ENCODE assay signal across 23 mouse cellular contexts in genomic region chr1:64523117-64523516, GRCm38 (mm10). TPM values are rescaled to one million over a fixed set of nuclear protein-coding genes. Genes with fewer than 3 reads are reported as not detected.
DNase-seq lines count a peak whose midpoint lies in the region; ATAC-seq and TF ChIP-seq lines count a peak whose summit lies in the region.
"Had no signal": no experiment of that assay in that cellular context is flagged by ENCODE, and none has a peak within 500 bp of the region (broad histone marks: within the 10 kb centered on the region; RNA-seq: fewer than 3 reads in every experiment).

No protein-coding gene starts in this region.

- no peak overlapping the region for H3K4me3 ChIP-seq in heart, embryonic 13.5 days
- H3K4me3 ChIP-seq in liver, postnatal 0 days (ENCODE audit: low read depth, low read length) = no peak overlapping the region
- H3K4me3 ChIP-seq in liver, embryonic 11.5 days (ENCODE audit: low read depth, low read length) = no peak overlapping the region
- no peak overlapping the region for H3K4me3 ChIP-seq in C2C12 (ENCODE audit: insufficient read depth, poor library complexity, severe bottlenecking)
- no peak overlapping the region for H3K4me3 ChIP-seq in intestine, postnatal 0 days (ENCODE audit: low read depth, low read length)
- H3K4me3 ChIP-seq: embryonic facial prominence, embryonic 12.5 days; hindbrain, embryonic 12.5 days; kidney, embryonic 15.5 days; limb, embryonic 15.5 days; liver, embryonic 15.5 days had no signal

- H3K27me3 ChIP-seq in heart, embryonic 13.5 days (replicated peaks) = no peaks in the 10 kb centered on the region
- no peaks in the 10 kb centered on the region for H3K27me3 ChIP-seq in liver, postnatal 0 days (ENCODE audit: insufficient read depth, low read length)
- no peaks in the 10 kb centered on the region for H3K27me3 ChIP-seq in liver, embryonic 11.5 days (replicated peaks; ENCODE audit: control insufficient read depth, insufficient read depth, low read length)
- no peaks in the 10 kb centered on the region for H3K27me3 ChIP-seq in C2C12 (ENCODE audit: control insufficient read depth, insufficient read depth, insufficient read length)
- H3K27me3 ChIP-seq in intestine, postnatal 0 days (replicated peaks; ENCODE audit: control insufficient read depth, insufficient read depth, low read length) = no peaks in the 10 kb centered on the region
- H3K27me3 ChIP-seq: CH12.LX; embryonic facial prominence, embryonic 12.5 days; hindbrain, embryonic 12.5 days; kidney, embryonic 15.5 days; limb, embryonic 15.5 days; liver, embryonic 15.5 days had no signal

- no peak overlapping the region for H3K4me2 ChIP-seq in heart, embryonic 13.5 days
- no peak overlapping the region for H3K4me2 ChIP-seq in liver, postnatal 0 days (ENCODE audit: low read depth, low read length)
- no peak overlapping the region for H3K4me2 ChIP-seq in liver, embryonic 11.5 days
- H3K4me2 ChIP-seq in intestine, postnatal 0 days (replicated peaks; ENCODE audit: low read depth) = no peak overlapping the region
- H3K4me2 ChIP-seq: embryonic facial prominence, embryonic 12.5 days; hindbrain, embryonic 12.5 days; kidney, embryonic 15.5 days; limb, embryonic 15.5 days; liver, embryonic 15.5 days had no signal

- ATAC-seq in heart, embryonic 13.5 days (ENCODE audit: extremely low read depth, insufficient number of reproducible peaks, low FRiP score, low TSS enrichment) = no peak
- 0 out of 2 replicates have a peak, but pooled peaks have one; percentile 50 for ATAC-seq in liver, postnatal 0 days
- no peak for ATAC-seq in liver, embryonic 11.5 days (replicated peaks; ENCODE audit: low FRiP score)
- peak; percentile 30; the same call in 1 of the 2 replicates for ATAC-seq in granulocyte monocyte progenitor cell, adult 5-6 weeks (replicated peaks; ENCODE audit: poor library complexity, severe bottlenecking)
- no peak for ATAC-seq in intestine, postnatal 0 days
- ATAC-seq: forebrain, postnatal 0 days; Patski had no signal

- no peaks in the 10 kb centered on the region for H3K9me3 ChIP-seq in heart, embryonic 13.5 days
- H3K9me3 ChIP-seq in liver, postnatal 0 days (ENCODE audit: low read length) = no peaks in the 10 kb centered on the region
- H3K9me3 ChIP-seq in liver, embryonic 11.5 days (ENCODE audit: control insufficient read depth, low read length) = no peaks in the 10 kb centered on the region
- no peaks in the 10 kb centered on the region for H3K9me3 ChIP-seq in intestine, postnatal 0 days (ENCODE audit: control insufficient read depth)
- H3K9me3 ChIP-seq: embryonic facial prominence, embryonic 12.5 days; hindbrain, embryonic 12.5 days; kidney, embryonic 15.5 days; limb, embryonic 15.5 days; liver, embryonic 15.5 days had no signal

- peaks cover 37% of the 10 kb centered on the region for H3K4me1 ChIP-seq in heart, embryonic 13.5 days
- H3K4me1 ChIP-seq in liver, postnatal 0 days (ENCODE audit: insufficient read depth) = peaks cover 9% of the 10 kb centered on the region; the same call in 1 of the 2 replicates
- H3K4me1 ChIP-seq in liver, embryonic 11.5 days (replicated peaks; ENCODE audit: control insufficient read depth, insufficient read depth, low read length) = no peaks in the 10 kb centered on the region; the same call in 1 of the 2 replicates
- no peaks in the 10 kb centered on the region for H3K4me1 ChIP-seq in intestine, postnatal 0 days (replicated peaks; ENCODE audit: control insufficient read depth, insufficient read depth, low read length)
- H3K4me1 ChIP-seq: embryonic facial prominence, embryonic 12.5 days; hindbrain, embryonic 12.5 days; kidney, embryonic 15.5 days; liver, embryonic 15.5 days had no signal

- H3K27ac ChIP-seq in heart, embryonic 13.5 days (replicated peaks) = peak overlapping the region; percentile 61
- H3K27ac ChIP-seq in liver, postnatal 0 days (ENCODE audit: low read depth) = no peak overlapping the region
- no peak overlapping the region for H3K27ac ChIP-seq in liver, embryonic 11.5 days (ENCODE audit: low read depth, low read length)
- no peak overlapping the region for H3K27ac ChIP-seq in intestine, postnatal 0 days (ENCODE audit: low read depth, low read length)
- H3K27ac ChIP-seq: embryonic facial prominence, embryonic 12.5 days; hindbrain, embryonic 12.5 days; kidney, embryonic 15.5 days; limb, embryonic 15.5 days; liver, embryonic 15.5 days; stomach, postnatal 0 days had no signal

- intact Hi-C loops in heart, postnatal 25 days (cut with DNase I) = no loop called here

- DNase-seq in heart, postnatal 25 days (ENCODE audit: low spot score) = no peak
- DNase-seq in liver, postnatal 0 days = no peak
- no peak for DNase-seq in liver, embryonic 11.5 days (ENCODE audit: low spot score)
- DNase-seq: adrenal gland, adult 2 months; cerebellum, adult 11-12 months; cerebellum, postnatal 10 days; forebrain, postnatal 0 days; kidney, adult 11 months; kidney, postnatal 36 days; left cerebral cortex, postnatal 4 days; lung, postnatal 4 days had no signal

- no peaks in the 10 kb centered on the region for H3K79me2 ChIP-seq in C2C12 (ENCODE audit: control insufficient read depth, insufficient read depth)

- 79% methylated on average over 1 of the region's 1 CpGs for WGBS in heart, embryonic 13.5 days
- WGBS in liver, postnatal 0 days (ENCODE audit: insufficient replicate concordance) = 20% methylated on average over 1 of the region's 1 CpGs
- WGBS in liver, embryonic 11.5 days = 71% methylated on average over 1 of the region's 1 CpGs
- 42% methylated on average over 1 of the region's 1 CpGs for WGBS in intestine, postnatal 0 days

- no peak for TF ChIP-seq CTCF in liver, postnatal 0 days (IDR thresholded peaks at IDR 0.05; ENCODE audit: low read depth)
- TF ChIP-seq CTCF in C2C12 (IDR thresholded peaks at IDR 0.05; ENCODE audit: control insufficient read depth, insufficient read depth, insufficient read length) = no peak
- no peak for TF ChIP-seq CTCF in intestine, postnatal 0 days (IDR thresholded peaks at IDR 0.05; ENCODE audit: low read depth)

- TF ChIP-seq EP300 in liver, postnatal 0 days (IDR thresholded peaks at IDR 0.05; ENCODE audit: low read depth) = no peak

- peaks cover 4% of the 10 kb centered on the region; the same call in 1 of the 2 replicates for H3K36me3 ChIP-seq in heart, embryonic 13.5 days
- H3K36me3 ChIP-seq in liver, postnatal 0 days (replicated peaks; ENCODE audit: insufficient read depth, low read length) = no peaks in the 10 kb centered on the region
- H3K36me3 ChIP-seq in liver, embryonic 11.5 days (ENCODE audit: control insufficient read depth, insufficient read depth, low read length) = no peaks in the 10 kb centered on the region
- H3K36me3 ChIP-seq in C2C12 (ENCODE audit: control insufficient read depth, insufficient read depth) = no peaks in the 10 kb centered on the region
- no peaks in the 10 kb centered on the region for H3K36me3 ChIP-seq in intestine, postnatal 0 days (ENCODE audit: control insufficient read depth, insufficient read depth)
- H3K36me3 ChIP-seq: embryonic facial prominence, embryonic 12.5 days; hindbrain, embryonic 12.5 days; kidney, embryonic 15.5 days; limb, embryonic 15.5 days; liver, embryonic 15.5 days had no signal

- H3K9ac ChIP-seq in heart, embryonic 13.5 days = no peak overlapping the region
- H3K9ac ChIP-seq in liver, postnatal 0 days (replicated peaks) = no peak overlapping the region
- H3K9ac ChIP-seq in liver, embryonic 11.5 days (ENCODE audit: low read depth, low read length) = no peak overlapping the region
- no peak overlapping the region for H3K9ac ChIP-seq in intestine, postnatal 0 days (ENCODE audit: low read depth, low read length)
- H3K9ac ChIP-seq: embryonic facial prominence, embryonic 12.5 days; forebrain, postnatal 0 days; hindbrain, embryonic 12.5 days; kidney, embryonic 15.5 days; limb, embryonic 15.5 days; liver, embryonic 15.5 days had no signal

- H3K79me3 ChIP-seq in C2C12 (ENCODE audit: low read depth) = no peaks in the 10 kb centered on the region

- H3ac ChIP-seq in C2C12 (ENCODE audit: control insufficient read depth, insufficient read length, low read depth) = no peak overlapping the region

TF ChIP-seq in C2C12, 6 proteins besides CTCF, POLR2A, EP300 and RAD21:
- TF ChIP-seq MAX (IDR thresholded peaks at IDR 0.05) (no peak), CEBPB (IDR thresholded peaks at IDR 0.05; ENCODE audit: low read depth) (peak; percentile 2)

RNA-seq across cellular contexts. Expression of gene Creb1, which starts 9.3 kb away (rescaled TPM):
- 18.7 and 20.8 TPM in 2 replicates for polyA plus RNA-seq in heart, embryonic 13.5 days (2015; fragmentation: Nextera tagmentation; extraction: Ambion mirVana)
- 10 to 100 TPM; 28.9 to 32.6 TPM for total RNA-seq in heart, postnatal 25 days (2021)
- 5.2 and 5.9 TPM in 2 replicates for polyA plus RNA-seq in liver, postnatal 0 days (2015; fragmentation: Nextera tagmentation; extraction: Ambion mirVana)
- polyA plus RNA-seq in liver, embryonic 11.5 days (2014; fragmentation: Nextera tagmentation; extraction: Ambion mirVana) = 31.4 and 32.4 TPM in 2 replicates
- 11.2 TPM for polyA plus RNA-seq in C2C12 (2012; fragmentation: generic; extraction: Trizol)
- 60.4 and 73.2 TPM in 2 replicates for total RNA-seq in granulocyte monocyte progenitor cell, adult 5-6 weeks (2014; fragmentation: Nextera tagmentation)
- total RNA-seq in granulocyte monocyte progenitor cell, adult 5-6 weeks (2017) = 65.1 and 74.2 TPM in 2 replicates
- 8.1 and 8.6 TPM in 2 replicates for polyA plus RNA-seq in intestine, postnatal 0 days (2015; fragmentation: Nextera tagmentation; extraction: Ambion mirVana)

Comparison
In these comparisons a context has a peak if more than half of its experiments do, and no peak if none do; other contexts are left out.
1. ATAC-seq: peak in liver, postnatal 0 days (single experiment) and granulocyte monocyte progenitor cell, adult 5-6 weeks (single experiment); none in heart, embryonic 13.5 days (single experiment), liver, embryonic 11.5 days (single experiment) and intestine, postnatal 0 days (single experiment).